Mouse (Mus musculus): ENCODE measurements at regions not wholly inside any gene's neighbourhood (a gene's known extent, or its start where the extent isn't known, plus 50 kb on each side); places are given as distances from the start of the nearest gene placed in this dataset.

DNA sequence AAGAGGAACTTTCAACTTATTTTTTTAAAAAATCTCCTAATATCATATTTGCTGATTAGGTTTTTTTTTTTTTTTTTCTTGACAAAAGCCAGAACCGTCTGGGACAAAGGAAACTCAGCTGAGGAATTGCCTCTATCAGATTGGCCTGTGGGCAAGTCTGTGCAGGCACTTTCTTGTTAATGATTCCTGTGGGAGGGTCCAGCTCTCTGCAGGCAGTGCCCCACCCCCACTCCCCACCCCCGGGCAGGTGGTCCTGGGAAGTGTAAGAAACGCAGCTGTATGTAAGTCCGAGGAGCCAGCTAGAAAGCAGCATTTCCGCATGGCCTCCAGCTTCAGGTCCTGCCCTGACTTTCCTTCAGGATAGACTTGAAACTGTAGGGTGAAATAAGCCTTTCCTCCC lies 377.7 kb downstream of the Sox2 start:
- no peak overlapping the region for H3K9ac ChIP-seq (ENCODE audit: low read depth, low read length)
- H3K27me3 ChIP-seq (replicated peaks; ENCODE audit: control insufficient read depth, insufficient read depth, low read length): peaks cover 3% of the 10 kb centered on the region; the same call in 1 of the 2 replicates
- 15% methylated on average over 5 of the region's 5 CpGs for WGBS
- no peak overlapping the region for H3K4me3 ChIP-seq (ENCODE audit: low read length)
- no peaks in the 10 kb centered on the region for H3K9me3 ChIP-seq (ENCODE audit: control insufficient read depth, low read length)
- no peak overlapping the region for H3K27ac ChIP-seq (ENCODE audit: low read length)
- H3K36me3 ChIP-seq (ENCODE audit: control insufficient read depth, insufficient read depth, low read length): no peaks in the 10 kb centered on the region
- no peak overlapping the region for H3K4me2 ChIP-seq (ENCODE audit: low read depth, low read length)
- no peak for ATAC-seq
- H3K4me1 ChIP-seq (ENCODE audit: control insufficient read depth, insufficient read depth, low read length): no peaks in the 10 kb centered on the region

DNA sequence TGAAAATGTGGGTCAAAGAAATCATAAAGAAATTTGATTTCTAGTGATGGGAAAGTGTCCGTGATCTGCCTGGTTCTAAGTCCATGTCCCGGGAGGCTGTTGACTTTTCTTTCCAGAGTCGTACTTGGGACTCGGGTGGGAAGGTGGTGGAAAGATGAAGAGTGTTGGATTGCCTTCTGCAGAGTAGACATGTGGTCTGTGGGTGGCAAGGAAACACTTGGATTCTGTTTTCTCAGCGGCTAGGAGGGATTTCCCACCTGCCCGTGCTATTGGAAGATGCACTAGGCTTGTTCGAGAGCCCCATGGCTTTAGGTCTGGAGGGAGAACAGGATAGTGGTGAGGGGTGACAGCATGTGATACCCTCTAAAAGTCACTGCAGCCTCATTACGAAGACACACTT lies 379.7 kb downstream of the Sox2 start:
- Histone ChIP-seq H3K36me3 (ENCODE audit: control insufficient read depth, insufficient read depth, low read length) (no peaks in the 10 kb centered on the region), H3K27me3 (replicated peaks; ENCODE audit: control insufficient read depth, insufficient read depth, low read length) (peaks cover 3% of the 10 kb centered on the region; the same call in 1 of the 2 replicates), H3K9ac (ENCODE audit: low read depth, low read length) (no peak overlapping the region), H3K4me3 (ENCODE audit: low read length) (no peak overlapping the region), H3K9me3 (ENCODE audit: control insufficient read depth, low read length) (no peaks in the 10 kb centered on the region), H3K4me1 (ENCODE audit: control insufficient read depth, insufficient read depth, low read length) (no peaks in the 10 kb centered on the region), H3K4me2 (ENCODE audit: low read depth, low read length) (no peak overlapping the region), H3K27ac (ENCODE audit: low read length) (no peak overlapping the region)
- no peak for ATAC-seq
- 91% methylated on average over 8 of the region's 8 CpGs for WGBS

DNA sequence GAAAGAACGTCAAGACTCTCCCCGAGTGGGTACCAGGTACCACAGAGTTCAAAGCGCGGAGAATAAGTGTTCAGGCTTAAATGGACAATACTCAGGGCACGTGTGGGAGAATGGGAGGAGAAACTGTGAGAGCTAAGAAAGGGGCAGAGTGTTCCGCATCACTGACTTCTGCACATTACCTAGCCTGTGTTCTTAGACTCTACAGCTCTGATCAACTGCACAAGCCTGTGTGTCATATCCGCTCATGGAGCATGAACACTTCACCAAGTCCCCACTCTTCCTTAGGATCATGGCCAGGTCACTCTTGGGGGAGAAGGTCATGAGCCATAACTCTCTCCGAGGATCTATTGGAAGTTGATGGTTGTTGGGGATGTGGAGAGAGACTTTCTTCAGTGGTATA lies 383.4 kb downstream of the Sox2 start:
- no peaks in the 10 kb centered on the region for H3K4me1 ChIP-seq (ENCODE audit: control insufficient read depth, insufficient read depth, low read length)
- H3K4me3 ChIP-seq (ENCODE audit: low read length): no peak overlapping the region
- H3K9ac ChIP-seq (ENCODE audit: low read depth, low read length): no peak overlapping the region
- no peak for ATAC-seq
- no peak overlapping the region for H3K4me2 ChIP-seq (ENCODE audit: low read depth, low read length)
- no peaks in the 10 kb centered on the region for H3K9me3 ChIP-seq (ENCODE audit: control insufficient read depth, low read length)
- H3K27ac ChIP-seq (ENCODE audit: low read length): no peak overlapping the region
- H3K36me3 ChIP-seq (ENCODE audit: control insufficient read depth, insufficient read depth, low read length): no peaks in the 10 kb centered on the region
- WGBS: 70% methylated on average over 8 of the region's 8 CpGs
- H3K27me3 ChIP-seq (replicated peaks; ENCODE audit: control insufficient read depth, insufficient read depth, low read length): peaks cover 8% of the 10 kb centered on the region; the same call in 1 of the 2 replicates

DNA sequence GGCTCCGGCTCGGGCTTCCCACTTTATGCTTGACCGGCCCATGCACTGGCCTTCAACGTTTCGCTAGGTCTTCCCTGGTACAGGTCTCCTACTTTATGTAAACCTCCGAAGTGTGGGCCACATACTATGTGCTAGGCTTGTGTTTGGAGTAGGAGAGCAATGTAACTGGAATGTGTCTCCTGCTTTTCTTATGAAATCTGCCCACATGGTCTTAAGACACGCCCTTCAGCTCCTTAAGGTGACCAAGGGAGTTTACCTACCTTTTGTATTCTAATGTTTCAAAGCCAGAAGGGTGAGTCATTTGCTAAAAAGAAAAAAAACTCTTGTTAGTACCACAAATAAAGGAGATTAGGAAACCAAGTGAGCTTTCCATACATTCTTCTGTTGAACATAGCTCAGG lies 385.0 kb downstream of the Sox2 start:
- Histone ChIP-seq H3K4me2 (ENCODE audit: low read depth, low read length) (no peak overlapping the region), H3K9ac (ENCODE audit: low read depth, low read length) (no peak overlapping the region), H3K9me3 (ENCODE audit: control insufficient read depth, low read length) (no peaks in the 10 kb centered on the region), H3K36me3 (ENCODE audit: control insufficient read depth, insufficient read depth, low read length) (no peaks in the 10 kb centered on the region), H3K4me3 (ENCODE audit: low read length) (no peak overlapping the region), H3K27me3 (replicated peaks; ENCODE audit: control insufficient read depth, insufficient read depth, low read length) (0 out of 2 replicates have a peak, but pooled peaks cover 5% of the 10 kb centered on the region), H3K4me1 (ENCODE audit: control insufficient read depth, insufficient read depth, low read length) (no peaks in the 10 kb centered on the region), H3K27ac (ENCODE audit: low read length) (no peak overlapping the region)
- 82% methylated on average over 7 of the region's 7 CpGs for WGBS
- ATAC-seq: no peak

- ATAC-seq: no peak
- Histone ChIP-seq H3K4me3 (ENCODE audit: low read length) (no peak overlapping the region), H3K36me3 (ENCODE audit: control insufficient read depth, insufficient read depth, low read length) (no peaks in the 10 kb centered on the region), H3K4me2 (ENCODE audit: low read depth, low read length) (no peak overlapping the region), H3K27me3 (replicated peaks; ENCODE audit: control insufficient read depth, insufficient read depth, low read length) (no peaks in the 10 kb centered on the region), H3K27ac (ENCODE audit: low read length) (no peak overlapping the region), H3K4me1 (ENCODE audit: control insufficient read depth, insufficient read depth, low read length) (no peaks in the 10 kb centered on the region), H3K9ac (ENCODE audit: low read depth, low read length) (no peak overlapping the region), H3K9me3 (ENCODE audit: control insufficient read depth, low read length) (no peaks in the 10 kb centered on the region)
- WGBS: 64% methylated on average over 2 of the region's 2 CpGs
Measured at GRCm38 (mm10) chr3:35043705-35044104, 393.5 kb downstream of the Sox2 start.

DNA sequence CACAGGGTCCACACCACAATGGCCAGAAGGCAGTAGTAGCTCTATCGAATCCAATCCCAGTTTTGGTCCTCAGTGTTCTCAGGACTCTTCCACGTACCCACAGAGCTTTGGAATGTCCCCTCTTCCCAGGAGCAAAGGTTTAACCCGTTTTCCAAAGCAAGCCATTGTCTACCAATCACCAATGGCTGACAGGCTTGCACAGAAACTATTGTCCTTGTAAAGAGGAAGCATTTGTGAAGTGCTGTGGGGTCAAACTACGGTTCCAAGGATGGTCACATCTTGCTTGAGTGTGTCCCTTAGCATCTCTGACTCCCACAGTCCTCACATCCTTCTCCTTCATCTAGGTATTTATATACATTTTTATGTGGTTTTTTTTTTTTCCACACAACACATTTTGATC lies 409.2 kb downstream of the Sox2 start:
- no peak overlapping the region for H3K27ac ChIP-seq (ENCODE audit: low read length)
- WGBS: 57% methylated on average over 4 of the region's 4 CpGs
- H3K36me3 ChIP-seq (ENCODE audit: control insufficient read depth, insufficient read depth, low read length): no peaks in the 10 kb centered on the region
- no peaks in the 10 kb centered on the region for H3K4me1 ChIP-seq (ENCODE audit: control insufficient read depth, insufficient read depth, low read length)
- no peaks in the 10 kb centered on the region for H3K9me3 ChIP-seq (ENCODE audit: control insufficient read depth, low read length)
- ATAC-seq: no peak
- no peak overlapping the region for H3K4me3 ChIP-seq (ENCODE audit: low read length)
- H3K4me2 ChIP-seq (ENCODE audit: low read depth, low read length): no peak overlapping the region
- no peaks in the 10 kb centered on the region for H3K27me3 ChIP-seq (replicated peaks; ENCODE audit: control insufficient read depth, insufficient read depth, low read length)
- H3K9ac ChIP-seq (ENCODE audit: low read depth, low read length): no peak overlapping the region

GRCm38 (mm10) chr3:35060042-35060441 lies 409.8 kb downstream of the Sox2 start:
- H3K4me2 ChIP-seq (ENCODE audit: low read depth, low read length): no peak overlapping the region
- H3K9me3 ChIP-seq (ENCODE audit: control insufficient read depth, low read length): no peaks in the 10 kb centered on the region

GRCm38 (mm10) chr3:35066824-35067223 lies 416.6 kb downstream of the Sox2 start:
- H3K4me2 ChIP-seq (ENCODE audit: low read depth, low read length): no peak overlapping the region
- no peak for ATAC-seq
- WGBS: 26% methylated on average over 9 of the region's 9 CpGs
- H3K4me1 ChIP-seq (ENCODE audit: control insufficient read depth, insufficient read depth, low read length): no peaks in the 10 kb centered on the region
- no peak overlapping the region for H3K27ac ChIP-seq (ENCODE audit: low read length)
- H3K9ac ChIP-seq (ENCODE audit: low read depth, low read length): no peak overlapping the region
- no peak overlapping the region for H3K4me3 ChIP-seq (ENCODE audit: low read length)
- H3K36me3 ChIP-seq (ENCODE audit: control insufficient read depth, insufficient read depth, low read length): no peaks in the 10 kb centered on the region
- no peaks in the 10 kb centered on the region for H3K9me3 ChIP-seq (ENCODE audit: control insufficient read depth, low read length)
- no peaks in the 10 kb centered on the region for H3K27me3 ChIP-seq (replicated peaks; ENCODE audit: control insufficient read depth, insufficient read depth, low read length)

More at GRCm38 (mm10) chr3:35060042-35060441, 409.8 kb downstream of the Sox2 start:
- no peak for ATAC-seq
- WGBS: 33% methylated on average over 10 of the region's 10 CpGs
- H3K9ac ChIP-seq (ENCODE audit: low read depth, low read length): no peak overlapping the region
- no peak overlapping the region for H3K4me3 ChIP-seq (ENCODE audit: low read length)
- H3K36me3 ChIP-seq (ENCODE audit: control insufficient read depth, insufficient read depth, low read length): no peaks in the 10 kb centered on the region
- no peak overlapping the region for H3K27ac ChIP-seq (ENCODE audit: low read length)
- no peaks in the 10 kb centered on the region for H3K4me1 ChIP-seq (ENCODE audit: control insufficient read depth, insufficient read depth, low read length)
- H3K27me3 ChIP-seq (replicated peaks; ENCODE audit: control insufficient read depth, insufficient read depth, low read length): no peaks in the 10 kb centered on the region

GRCm38 (mm10) chr3:35068586-35068985 lies 418.4 kb downstream of the Sox2 start:
- Histone ChIP-seq H3K4me3 (ENCODE audit: low read length) (no peak overlapping the region), H3K27me3 (replicated peaks; ENCODE audit: control insufficient read depth, insufficient read depth, low read length) (no peaks in the 10 kb centered on the region), H3K9me3 (ENCODE audit: control insufficient read depth, low read length) (no peaks in the 10 kb centered on the region), H3K36me3 (ENCODE audit: control insufficient read depth, insufficient read depth, low read length) (no peaks in the 10 kb centered on the region), H3K9ac (ENCODE audit: low read depth, low read length) (no peak overlapping the region), H3K4me1 (ENCODE audit: control insufficient read depth, insufficient read depth, low read length) (no peaks in the 10 kb centered on the region), H3K4me2 (ENCODE audit: low read depth, low read length) (no peak overlapping the region), H3K27ac (ENCODE audit: low read length) (no peak overlapping the region)
- WGBS: 83% methylated on average over 8 of the region's 8 CpGs
- no peak for ATAC-seq

DNA sequence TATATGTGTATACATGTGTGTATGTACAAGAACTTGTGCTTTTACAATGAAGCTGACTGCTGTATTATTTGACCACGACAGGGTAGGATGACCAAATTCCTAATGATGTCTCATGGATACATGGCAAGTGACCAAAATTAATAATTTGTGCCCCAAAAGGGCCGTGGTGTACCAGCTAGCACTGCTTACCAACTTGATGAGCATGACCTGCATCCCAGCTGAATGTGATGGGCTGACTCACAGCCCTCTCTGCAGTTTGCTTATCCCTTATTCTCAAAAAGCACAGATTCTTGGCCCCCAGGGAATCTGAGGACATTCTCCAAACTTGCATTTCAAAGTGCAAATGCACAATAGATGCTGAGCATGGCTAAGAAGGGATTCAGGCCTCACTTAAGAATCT lies 420.8 kb downstream of the Sox2 start:
- H3K9me3 ChIP-seq (ENCODE audit: control insufficient read depth, low read length): no peaks in the 10 kb centered on the region
- H3K27me3 ChIP-seq (replicated peaks; ENCODE audit: control insufficient read depth, insufficient read depth, low read length): no peaks in the 10 kb centered on the region
- no peaks in the 10 kb centered on the region for H3K36me3 ChIP-seq (ENCODE audit: control insufficient read depth, insufficient read depth, low read length)
- WGBS: 76% methylated on average over 2 of the region's 2 CpGs
- no peak overlapping the region for H3K9ac ChIP-seq (ENCODE audit: low read depth, low read length)
- no peak overlapping the region for H3K4me2 ChIP-seq (ENCODE audit: low read depth, low read length)
- no peak overlapping the region for H3K27ac ChIP-seq (ENCODE audit: low read length)
- no peak overlapping the region for H3K4me3 ChIP-seq (ENCODE audit: low read length)
- H3K4me1 ChIP-seq (ENCODE audit: control insufficient read depth, insufficient read depth, low read length): no peaks in the 10 kb centered on the region
- ATAC-seq: no peak
